Mouse (Mus musculus): ENCODE data around the gene Dagla. TPM values are rescaled to one million over a fixed set of nuclear protein-coding genes. Genes with fewer than 3 reads are reported as not detected.
A peak's percentile ranks its signal among the peaks of the same experiment; 100 is the strongest.

Dagla gene
- polyA plus RNA-seq, 1 experiment = 5.6 TPM

DNA sequence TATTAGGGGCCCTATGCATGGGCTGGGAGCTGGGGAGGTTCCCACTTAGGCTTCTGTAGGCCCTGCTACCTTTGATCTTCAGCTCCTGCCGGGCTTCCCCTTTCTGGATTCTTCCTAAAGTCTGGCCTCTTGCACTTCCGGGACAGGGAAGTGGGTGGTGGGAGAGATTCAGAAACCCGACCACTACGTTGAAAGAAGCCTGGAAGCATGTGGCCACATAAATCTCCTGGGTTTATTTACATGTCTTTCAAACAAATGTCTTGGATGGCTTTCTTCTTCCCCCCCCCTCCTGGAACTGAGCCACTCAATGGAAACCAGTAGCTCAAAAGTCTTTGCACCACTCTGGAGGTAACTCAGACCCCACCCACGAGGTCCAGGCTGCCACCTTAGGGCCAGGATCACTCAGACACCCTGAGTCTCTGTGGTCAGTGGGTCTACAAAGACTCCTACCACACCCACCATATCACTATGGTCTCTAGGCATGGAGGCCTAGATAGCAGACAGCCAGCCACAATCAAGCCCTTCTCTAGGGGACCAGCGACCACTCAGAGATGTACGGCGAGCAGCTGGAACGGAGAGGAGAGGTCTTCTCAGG is 12.7 kb downstream of the Dagla start:
- H3K36me3 ChIP-seq (ENCODE audit: control insufficient read depth, insufficient read depth, low read length) = no peaks in the 10 kb centered on the region
- no peak overlapping the region; the same call in 1 of the 2 replicates for H3K27ac ChIP-seq (ENCODE audit: insufficient read depth, low read depth, low read length)
- H3K27me3 ChIP-seq (ENCODE audit: control insufficient read depth, insufficient read depth, low read length) = no peaks in the 10 kb centered on the region
- TF ChIP-seq CTCF (IDR thresholded peaks at IDR 0.05; ENCODE audit: extremely low read depth, insufficient read length, insufficient replicate concordance, low read depth, low read length) = no peak
- no peak for TF ChIP-seq POLR2A (IDR thresholded peaks at IDR 0.05; ENCODE audit: low read depth, low read length)
- WGBS = 46% methylated on average over 9 of the region's 9 CpGs
- peaks cover 60% of the 10 kb centered on the region for H3K4me1 ChIP-seq (ENCODE audit: control insufficient read depth, insufficient read depth, insufficient read length, low read length)
- H3K4me3 ChIP-seq (ENCODE audit: low read depth, low read length) = no peak overlapping the region

DNA sequence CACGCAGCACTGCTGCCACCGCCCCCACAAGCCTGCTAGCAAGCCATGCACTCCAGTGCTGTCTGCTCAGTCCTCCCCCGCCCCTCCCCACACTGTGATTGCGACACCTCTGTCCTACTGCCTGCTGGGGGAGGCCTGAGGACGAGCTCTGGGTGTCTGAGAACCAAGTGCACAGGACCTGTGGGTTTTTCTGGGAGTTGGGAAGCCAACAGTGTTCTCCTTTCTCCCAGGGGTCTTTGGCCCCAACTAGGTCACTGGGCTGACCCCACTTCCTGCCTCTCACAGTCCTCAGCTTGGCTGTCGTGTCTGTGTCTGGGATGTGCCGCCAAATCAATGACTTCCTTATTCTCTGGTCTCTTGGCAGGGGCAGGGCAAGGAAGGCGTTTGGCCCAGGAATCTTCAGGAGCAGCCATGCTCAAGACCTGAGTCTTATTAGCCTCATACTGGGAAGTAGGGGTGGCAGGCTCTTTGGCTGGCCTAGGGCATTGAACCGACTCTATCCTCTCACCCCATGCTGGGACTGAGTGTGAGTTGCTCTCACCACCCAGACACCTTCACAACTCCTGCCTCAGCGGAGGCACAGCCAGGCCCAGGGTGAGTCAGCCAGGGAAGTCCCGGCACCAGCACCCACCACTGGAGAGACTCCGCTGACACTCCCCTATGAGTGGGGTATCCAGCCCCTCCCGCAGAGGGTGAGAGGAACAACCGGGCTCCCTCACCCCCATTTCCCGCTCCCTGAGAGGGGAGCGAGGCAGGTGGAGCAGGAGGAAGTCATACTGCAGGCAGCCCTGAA is 14.3 kb downstream of the Dagla start:
- peak overlapping the region; percentile 62 for H3K27ac ChIP-seq (ENCODE audit: insufficient read depth, low read depth, low read length)
- no peak overlapping the region for H3K4me3 ChIP-seq (ENCODE audit: low read depth, low read length)
- TF ChIP-seq CTCF (IDR thresholded peaks at IDR 0.05; ENCODE audit: extremely low read depth, insufficient read length, insufficient replicate concordance, low read depth, low read length) (no peak), POLR2A (IDR thresholded peaks at IDR 0.05; ENCODE audit: low read depth, low read length) (no peak)
- 25% methylated on average over 16 of the region's 16 CpGs for WGBS
- H3K27me3 ChIP-seq (ENCODE audit: control insufficient read depth, insufficient read depth, low read length) = no peaks in the 10 kb centered on the region
- H3K4me1 ChIP-seq (ENCODE audit: control insufficient read depth, insufficient read depth, insufficient read length, low read length) = peaks cover 58% of the 10 kb centered on the region
- no peaks in the 10 kb centered on the region for H3K36me3 ChIP-seq (ENCODE audit: control insufficient read depth, insufficient read depth, low read length)

DNA sequence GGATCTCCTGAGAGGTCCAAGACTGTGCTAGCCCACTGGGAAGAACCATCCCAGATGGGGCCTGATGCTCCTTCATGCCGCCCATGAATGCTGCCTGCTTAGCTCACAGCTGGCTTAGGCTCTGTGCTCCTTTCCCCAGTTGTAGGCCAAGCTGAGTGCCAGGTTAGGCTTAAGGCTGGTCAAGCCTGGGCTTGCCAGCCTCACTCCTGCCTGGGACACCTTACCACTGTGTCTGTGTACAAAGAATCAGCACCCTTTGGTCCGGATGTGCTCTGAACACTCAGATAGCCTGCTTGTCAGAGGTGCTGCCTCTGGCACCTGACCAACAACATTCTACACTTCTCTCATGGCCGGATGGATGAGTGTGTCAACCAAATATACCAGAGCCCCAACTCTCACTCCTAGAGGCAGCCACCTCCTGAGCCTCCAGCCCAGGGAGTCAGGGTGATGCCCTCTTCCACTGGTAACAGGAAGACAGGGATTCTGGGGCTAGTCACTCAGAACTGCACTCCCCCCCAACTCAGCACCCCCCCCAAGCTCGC is 15.0 kb downstream of the Dagla start:
- WGBS = 42% methylated on average over 4 of the region's 4 CpGs

GRCm38 (mm10) chr19:10288125-10289040 is 16.3 kb downstream of the Dagla start:
- no peak overlapping the region for H3K4me3 ChIP-seq (ENCODE audit: low read depth, low read length)
- no peaks in the 10 kb centered on the region for H3K36me3 ChIP-seq (ENCODE audit: control insufficient read depth, insufficient read depth, low read length)
- H3K27me3 ChIP-seq (ENCODE audit: control insufficient read depth, insufficient read depth, low read length) = no peaks in the 10 kb centered on the region
- TF ChIP-seq POLR2A (IDR thresholded peaks at IDR 0.05; ENCODE audit: low read depth, low read length) (no peak), CTCF (IDR thresholded peaks at IDR 0.05; ENCODE audit: extremely low read depth, insufficient read length, insufficient replicate concordance, low read depth, low read length) (no peak)
- no peak overlapping the region for H3K27ac ChIP-seq (ENCODE audit: insufficient read depth, low read depth, low read length)
- WGBS = 84% methylated on average over 8 of the region's 8 CpGs
- peaks cover 49% of the 10 kb centered on the region for H3K4me1 ChIP-seq (ENCODE audit: control insufficient read depth, insufficient read depth, insufficient read length, low read length)

More for the DNA sequence above, 15.0 kb downstream of the Dagla start:
- Histone ChIP-seq H3K27ac (ENCODE audit: insufficient read depth, low read depth, low read length) (no peak overlapping the region), H3K4me3 (ENCODE audit: low read depth, low read length) (no peak overlapping the region), H3K4me1 (ENCODE audit: control insufficient read depth, insufficient read depth, insufficient read length, low read length) (peaks cover 52% of the 10 kb centered on the region), H3K36me3 (ENCODE audit: control insufficient read depth, insufficient read depth, low read length) (no peaks in the 10 kb centered on the region), H3K27me3 (ENCODE audit: control insufficient read depth, insufficient read depth, low read length) (no peaks in the 10 kb centered on the region)
- TF ChIP-seq POLR2A (IDR thresholded peaks at IDR 0.05; ENCODE audit: low read depth, low read length) (no peak), CTCF (IDR thresholded peaks at IDR 0.05; ENCODE audit: extremely low read depth, insufficient read length, insufficient replicate concordance, low read depth, low read length) (no peak)

DNA sequence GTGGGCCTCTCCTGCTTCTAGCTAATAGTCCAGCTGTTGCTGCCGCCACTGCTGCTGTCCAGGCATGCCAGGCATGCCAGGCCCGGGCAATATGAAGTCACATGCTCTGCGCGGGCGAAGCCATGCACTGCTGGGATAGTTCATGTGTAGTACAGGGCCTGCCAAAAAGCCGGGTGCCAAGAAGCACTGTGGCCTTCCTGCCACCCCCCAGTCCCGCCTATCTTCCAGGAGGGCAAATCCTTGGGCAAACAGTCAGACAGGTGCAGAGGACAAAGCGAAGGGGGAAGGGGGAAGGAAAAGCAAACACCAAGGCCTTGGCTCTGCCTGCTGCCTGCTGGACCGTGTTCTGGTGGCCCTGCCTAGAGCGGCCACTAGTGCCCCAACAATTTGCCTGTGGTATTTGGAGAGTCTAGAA is 18.2 kb downstream of the Dagla start:
- H3K27ac ChIP-seq (ENCODE audit: insufficient read depth, low read depth, low read length) = peak overlapping the region; percentile 6; the same call in 1 of the 2 replicates
- 30% methylated on average over 10 of the region's 10 CpGs for WGBS
- no peaks in the 10 kb centered on the region for H3K27me3 ChIP-seq (ENCODE audit: control insufficient read depth, insufficient read depth, low read length)
- TF ChIP-seq POLR2A (IDR thresholded peaks at IDR 0.05; ENCODE audit: low read depth, low read length) (no peak), CTCF (IDR thresholded peaks at IDR 0.05; ENCODE audit: extremely low read depth, insufficient read length, insufficient replicate concordance, low read depth, low read length) (no peak)
- peaks cover 41% of the 10 kb centered on the region for H3K4me1 ChIP-seq (ENCODE audit: control insufficient read depth, insufficient read depth, insufficient read length, low read length)
- no peaks in the 10 kb centered on the region for H3K36me3 ChIP-seq (ENCODE audit: control insufficient read depth, insufficient read depth, low read length)
- H3K4me3 ChIP-seq (ENCODE audit: low read depth, low read length) = no peak overlapping the region

DNA sequence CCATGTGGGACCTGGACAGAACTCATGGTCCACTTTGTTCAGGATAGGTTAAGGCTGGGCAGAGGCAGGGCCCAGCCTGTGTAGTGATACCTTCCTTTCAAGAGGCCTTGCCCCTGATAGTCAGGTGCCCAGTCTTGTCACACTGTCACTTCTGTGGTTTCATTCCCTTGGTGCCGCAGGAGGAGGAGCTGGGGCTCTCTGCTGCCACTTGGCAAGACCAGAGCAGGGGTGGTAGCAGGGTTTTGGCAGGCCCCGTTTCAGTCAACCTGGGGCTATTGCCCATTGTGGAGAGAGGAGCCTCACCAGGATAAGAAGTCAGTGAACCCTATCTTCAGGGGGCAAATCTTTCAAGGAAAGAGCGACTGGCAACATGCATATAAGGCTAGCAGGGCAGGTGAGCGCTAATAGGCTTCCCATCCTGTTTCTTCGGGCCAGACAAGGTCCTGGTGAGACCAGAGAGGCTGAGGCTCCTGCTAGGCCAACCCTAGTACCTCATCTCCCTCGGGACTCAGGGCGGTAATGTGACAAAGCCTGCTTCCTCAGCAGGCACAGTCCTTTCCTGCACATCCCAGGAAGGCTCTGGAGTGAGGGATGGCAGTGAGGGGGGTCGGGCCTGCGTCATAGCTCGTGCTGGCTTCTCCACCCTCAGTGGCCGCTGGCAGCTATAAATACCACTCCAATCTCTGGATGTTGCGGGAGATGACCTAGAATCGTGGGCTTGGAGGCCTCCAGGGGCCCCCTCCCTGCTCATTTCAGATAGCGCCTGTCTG is 23.7 kb downstream of the Dagla start:
- H3K27ac ChIP-seq (ENCODE audit: insufficient read depth, low read depth, low read length) = no peak overlapping the region
- TF ChIP-seq CTCF (IDR thresholded peaks at IDR 0.05; ENCODE audit: extremely low read depth, insufficient read length, insufficient replicate concordance, low read depth, low read length) (no peak), POLR2A (IDR thresholded peaks at IDR 0.05; ENCODE audit: low read depth, low read length) (no peak)
- H3K27me3 ChIP-seq (ENCODE audit: control insufficient read depth, insufficient read depth, low read length) = no peaks in the 10 kb centered on the region
- H3K36me3 ChIP-seq (ENCODE audit: control insufficient read depth, insufficient read depth, low read length) = no peaks in the 10 kb centered on the region
- H3K4me1 ChIP-seq (ENCODE audit: control insufficient read depth, insufficient read depth, insufficient read length, low read length) = peaks cover 36% of the 10 kb centered on the region
- WGBS = 89% methylated on average over 14 of the region's 14 CpGs
- H3K4me3 ChIP-seq (ENCODE audit: low read depth, low read length) = no peak overlapping the region

Measured in small intestine, adult 2 months (tissue).